Mouse (Mus musculus): ENCODE data around the gene Cry1. TPM values are rescaled to one million over a fixed set of nuclear protein-coding genes. Genes with fewer than 3 reads are reported as not detected.

The Cry1 gene
- polyA plus RNA-seq, 1 experiment = 0.25 TPM

DNA sequence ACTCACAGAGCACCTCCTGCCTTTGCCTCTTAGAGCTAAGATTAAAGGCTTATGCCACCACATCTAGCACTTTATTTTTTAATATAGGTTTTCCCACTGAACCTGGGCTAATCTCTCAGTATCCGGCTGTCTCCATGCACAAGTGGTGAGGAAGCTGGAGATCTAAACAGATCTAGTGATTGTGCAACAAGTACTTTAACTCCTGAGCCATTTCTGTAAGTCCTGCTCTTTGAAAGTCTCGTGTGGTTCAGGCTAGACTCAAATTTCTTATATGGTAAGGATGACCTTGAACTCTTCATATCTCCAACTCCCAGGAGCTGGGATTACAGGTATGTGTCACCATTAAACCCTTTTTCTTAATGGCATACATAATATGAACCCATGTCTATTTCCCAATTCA is 8.2 kb downstream of the Cry1 start:
- H3K9me3 ChIP-seq (ENCODE audit: control insufficient read depth, low read length) = no peaks in the 10 kb centered on the region
- no peak overlapping the region for H3K4me3 ChIP-seq (replicated peaks)
- no peaks in the 10 kb centered on the region for H3K4me1 ChIP-seq (ENCODE audit: control insufficient read depth)
- no peaks in the 10 kb centered on the region for H3K27me3 ChIP-seq (ENCODE audit: control insufficient read depth)
- TF ChIP-seq TAL1 (IDR thresholded peaks at IDR 0.05; ENCODE audit: low read length) = no peak
- TF ChIP-seq GATA1 (IDR thresholded peaks at IDR 0.05; ENCODE audit: low read length) = no peak
- H3K36me3 ChIP-seq (ENCODE audit: control insufficient read depth) = no peaks in the 10 kb centered on the region

DNA sequence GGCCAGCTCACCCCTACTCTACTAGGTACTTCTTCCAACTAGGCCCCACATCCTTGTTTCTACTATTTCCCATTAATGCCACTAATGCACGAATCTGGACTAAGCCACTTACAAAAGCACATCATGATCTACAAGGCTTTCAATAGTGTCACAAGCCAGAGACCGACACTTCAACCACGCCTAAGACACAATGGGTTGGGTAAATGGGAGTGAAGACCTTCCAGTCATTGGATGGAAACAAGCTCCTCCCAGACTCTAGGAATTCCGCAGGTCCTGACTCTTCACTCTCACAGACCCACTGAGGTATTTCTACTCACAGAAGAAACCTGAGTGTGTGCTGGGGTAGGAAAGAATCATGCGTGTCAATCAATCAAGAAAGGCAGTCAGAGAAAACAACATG is 19.6 kb downstream of the Cry1 start:
- Histone ChIP-seq H3K4me1 (ENCODE audit: control insufficient read depth) (no peaks in the 10 kb centered on the region), H3K4me3 (replicated peaks) (no peak overlapping the region), H3K36me3 (ENCODE audit: control insufficient read depth) (no peaks in the 10 kb centered on the region), H3K9me3 (ENCODE audit: control insufficient read depth, low read length) (no peaks in the 10 kb centered on the region), H3K27me3 (ENCODE audit: control insufficient read depth) (no peaks in the 10 kb centered on the region)
- no peak for TF ChIP-seq TAL1 (IDR thresholded peaks at IDR 0.05; ENCODE audit: low read length)
- no peak for TF ChIP-seq GATA1 (IDR thresholded peaks at IDR 0.05; ENCODE audit: low read length)

DNA sequence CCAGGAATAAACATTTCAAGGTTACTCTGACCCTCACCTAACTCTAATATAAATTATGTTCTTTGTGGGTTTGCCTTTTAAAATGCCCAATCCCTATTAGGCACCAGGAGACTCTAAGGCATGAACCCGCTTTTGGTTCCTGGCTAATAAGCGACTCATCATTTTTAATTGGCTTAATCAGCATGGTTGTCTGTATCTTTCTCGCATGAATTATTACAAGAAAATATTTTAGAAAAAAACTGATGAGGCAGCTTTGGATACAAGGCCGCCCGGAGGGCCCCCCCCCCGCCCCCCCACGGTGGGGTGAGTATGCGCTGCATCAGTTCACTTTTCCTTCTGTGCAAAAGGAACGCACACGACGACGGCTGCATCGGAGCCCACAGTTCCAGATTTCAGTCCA is 20.1 kb downstream of the Cry1 start:
- H3K9me3 ChIP-seq (ENCODE audit: control insufficient read depth, low read length) = no peaks in the 10 kb centered on the region
- no peaks in the 10 kb centered on the region for H3K27me3 ChIP-seq (ENCODE audit: control insufficient read depth)
- H3K36me3 ChIP-seq (ENCODE audit: control insufficient read depth) = no peaks in the 10 kb centered on the region
- H3K4me1 ChIP-seq (ENCODE audit: control insufficient read depth) = no peaks in the 10 kb centered on the region
- H3K4me3 ChIP-seq (replicated peaks) = no peak overlapping the region
- no peak for TF ChIP-seq GATA1 (IDR thresholded peaks at IDR 0.05; ENCODE audit: low read length)
- no peak for TF ChIP-seq TAL1 (IDR thresholded peaks at IDR 0.05; ENCODE audit: low read length)

DNA sequence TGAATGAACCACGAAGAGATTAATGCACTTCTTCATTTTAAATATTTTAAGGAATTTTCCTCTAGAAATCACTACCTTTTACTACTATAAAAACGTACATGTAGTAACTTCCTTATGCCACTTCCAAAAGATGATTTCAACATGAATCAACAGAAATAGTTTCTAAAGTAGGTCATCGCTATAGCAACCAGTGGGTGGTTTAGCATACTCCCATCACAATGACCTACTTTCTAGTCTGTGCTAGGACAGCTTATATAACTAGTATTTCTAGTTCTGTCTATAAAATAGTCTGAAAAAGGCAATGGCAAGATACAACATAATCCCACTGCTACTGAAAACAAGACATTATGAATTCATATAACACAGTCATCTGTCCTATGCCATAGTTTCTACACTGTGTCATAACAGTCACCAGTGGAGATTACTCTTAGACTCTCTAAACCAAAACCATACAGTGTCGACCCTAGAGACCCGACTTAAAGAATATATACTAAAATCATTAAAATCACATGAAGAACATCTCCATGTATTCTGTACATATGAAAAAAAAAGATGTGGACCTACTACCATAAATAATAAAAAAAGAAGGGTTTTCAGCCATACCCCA is 23.0 kb downstream of the Cry1 start:
- Histone ChIP-seq H3K36me3 (ENCODE audit: control insufficient read depth) (no peaks in the 10 kb centered on the region), H3K4me3 (replicated peaks) (no peak overlapping the region), H3K27me3 (ENCODE audit: control insufficient read depth) (no peaks in the 10 kb centered on the region), H3K4me1 (ENCODE audit: control insufficient read depth) (no peaks in the 10 kb centered on the region), H3K9me3 (ENCODE audit: control insufficient read depth, low read length) (no peaks in the 10 kb centered on the region)
- no peak for TF ChIP-seq TAL1 (IDR thresholded peaks at IDR 0.05; ENCODE audit: low read length)
- no peak for TF ChIP-seq GATA1 (IDR thresholded peaks at IDR 0.05; ENCODE audit: low read length)

DNA sequence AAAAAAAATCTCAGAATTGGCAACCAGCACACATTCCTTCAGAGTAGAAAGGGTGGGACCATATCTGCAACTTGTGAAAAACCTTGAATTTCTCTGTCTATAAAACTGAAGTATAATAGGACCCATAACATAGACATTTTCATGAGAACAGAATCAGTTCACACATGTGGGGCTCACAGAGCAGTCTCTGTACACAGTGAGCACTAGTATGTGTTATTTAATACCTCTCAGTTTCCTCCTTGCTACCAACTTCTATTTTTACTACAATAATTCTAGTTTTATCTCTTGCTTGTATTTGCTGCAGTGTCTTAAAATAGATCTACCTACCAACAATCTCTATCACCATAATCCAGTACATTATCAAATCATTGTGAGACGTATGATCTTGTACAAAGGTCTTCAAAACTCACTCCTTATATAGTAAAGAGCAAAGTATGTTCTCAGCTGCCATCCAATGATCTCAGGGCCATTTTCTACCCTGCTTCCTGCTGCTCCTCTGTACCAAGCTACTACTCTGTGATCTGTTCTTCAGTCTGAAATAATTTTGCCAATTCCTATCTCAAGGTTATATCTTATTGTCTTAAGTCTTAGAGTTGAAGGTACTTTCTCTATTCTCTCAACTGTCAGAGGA is 24.8 kb downstream of the Cry1 start:
- Histone ChIP-seq H3K9me3 (ENCODE audit: control insufficient read depth, low read length) (no peaks in the 10 kb centered on the region), H3K4me3 (replicated peaks) (no peak overlapping the region), H3K4me1 (ENCODE audit: control insufficient read depth) (no peaks in the 10 kb centered on the region), H3K36me3 (ENCODE audit: control insufficient read depth) (no peaks in the 10 kb centered on the region), H3K27me3 (ENCODE audit: control insufficient read depth) (no peaks in the 10 kb centered on the region)
- TF ChIP-seq GATA1 (IDR thresholded peaks at IDR 0.05; ENCODE audit: low read length) (no peak), TAL1 (IDR thresholded peaks at IDR 0.05; ENCODE audit: low read length) (no peak)

DNA sequence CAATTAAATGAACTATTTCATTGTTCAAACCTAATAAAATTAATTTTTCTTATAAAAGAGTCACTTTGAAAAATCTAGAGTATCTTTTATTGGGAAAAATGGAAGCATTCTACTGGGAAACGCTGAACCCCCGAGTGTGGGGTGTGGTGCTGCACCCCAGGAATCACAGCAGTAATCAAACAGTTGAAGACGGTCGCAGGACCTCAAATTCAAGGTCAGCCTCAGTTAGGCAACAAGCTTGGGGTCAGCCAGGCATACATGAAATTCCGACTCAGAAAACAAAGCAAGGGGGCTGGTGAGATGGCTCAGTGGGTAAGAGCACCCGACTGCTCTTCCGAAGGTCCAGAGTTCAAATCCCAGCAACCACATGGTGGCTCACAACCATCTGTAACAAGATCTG is 27.4 kb downstream of the Cry1 start:
- no peak for TF ChIP-seq TAL1 (IDR thresholded peaks at IDR 0.05; ENCODE audit: low read length)
- no peak for TF ChIP-seq GATA1 (IDR thresholded peaks at IDR 0.05; ENCODE audit: low read length)
- Histone ChIP-seq H3K4me1 (ENCODE audit: control insufficient read depth) (no peaks in the 10 kb centered on the region), H3K27me3 (ENCODE audit: control insufficient read depth) (no peaks in the 10 kb centered on the region), H3K9me3 (ENCODE audit: control insufficient read depth, low read length) (no peaks in the 10 kb centered on the region), H3K36me3 (ENCODE audit: control insufficient read depth) (no peaks in the 10 kb centered on the region), H3K4me3 (replicated peaks) (no peak overlapping the region)

DNA sequence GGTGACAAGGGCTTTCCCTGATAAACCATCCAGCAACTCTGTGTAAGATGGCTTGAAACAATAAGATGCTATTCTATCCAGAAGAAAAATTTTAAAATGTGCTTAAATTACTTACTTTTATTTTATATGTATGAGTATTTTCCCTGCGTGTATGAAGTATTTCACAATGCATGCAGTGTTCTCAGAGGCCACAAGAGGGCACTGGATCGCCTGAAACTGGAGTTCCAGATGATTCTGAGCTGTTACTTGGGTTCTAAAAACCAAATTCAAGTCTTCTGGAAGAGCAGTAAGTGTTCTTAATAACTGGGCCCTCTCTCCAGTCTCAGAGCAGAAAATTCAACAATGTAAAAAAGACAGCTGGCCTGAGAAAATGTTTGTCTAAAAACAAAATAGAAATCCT is 30.7 kb downstream of the Cry1 start:
- Histone ChIP-seq H3K27me3 (ENCODE audit: control insufficient read depth) (no peaks in the 10 kb centered on the region), H3K4me3 (replicated peaks) (no peak overlapping the region)
- TF ChIP-seq TAL1 (IDR thresholded peaks at IDR 0.05; ENCODE audit: low read length) (no peak), GATA1 (IDR thresholded peaks at IDR 0.05; ENCODE audit: low read length) (no peak)

DNA sequence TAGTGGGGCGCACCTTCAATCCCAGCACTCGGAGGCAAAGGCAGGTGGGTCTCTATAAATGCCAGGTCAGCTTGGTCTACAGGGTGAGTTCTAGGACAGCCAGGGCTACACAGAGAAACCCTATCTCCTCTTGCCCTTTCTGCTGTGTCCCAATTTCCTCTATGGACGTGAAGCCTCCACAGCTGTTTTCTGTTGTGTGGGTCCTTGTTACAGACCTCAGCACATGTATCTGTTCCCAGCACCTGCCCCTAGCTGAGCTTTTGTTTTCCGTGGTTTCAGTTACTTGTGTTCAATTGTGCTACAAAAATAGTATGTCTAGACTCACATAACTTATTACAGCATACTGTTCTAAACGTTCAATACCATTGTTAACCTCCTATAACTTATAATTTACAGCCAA is 35.6 kb downstream of the Cry1 start:
- H3K9me3 ChIP-seq (ENCODE audit: control insufficient read depth, low read length) = no peaks in the 10 kb centered on the region
- no peaks in the 10 kb centered on the region for H3K4me1 ChIP-seq (ENCODE audit: control insufficient read depth)
- H3K4me3 ChIP-seq (replicated peaks) = no peak overlapping the region
- no peaks in the 10 kb centered on the region for H3K27me3 ChIP-seq (ENCODE audit: control insufficient read depth)
- TF ChIP-seq GATA1 (IDR thresholded peaks at IDR 0.05; ENCODE audit: low read length) (no peak), TAL1 (IDR thresholded peaks at IDR 0.05; ENCODE audit: low read length) (no peak)
- H3K36me3 ChIP-seq (ENCODE audit: control insufficient read depth) = peaks cover 5% of the 10 kb centered on the region

More for the DNA sequence above, 30.7 kb downstream of the Cry1 start:
- Histone ChIP-seq H3K9me3 (ENCODE audit: control insufficient read depth, low read length) (no peaks in the 10 kb centered on the region), H3K36me3 (ENCODE audit: control insufficient read depth) (no peaks in the 10 kb centered on the region; the same call in 1 of the 2 replicates), H3K4me1 (ENCODE audit: control insufficient read depth) (no peaks in the 10 kb centered on the region)

DNA sequence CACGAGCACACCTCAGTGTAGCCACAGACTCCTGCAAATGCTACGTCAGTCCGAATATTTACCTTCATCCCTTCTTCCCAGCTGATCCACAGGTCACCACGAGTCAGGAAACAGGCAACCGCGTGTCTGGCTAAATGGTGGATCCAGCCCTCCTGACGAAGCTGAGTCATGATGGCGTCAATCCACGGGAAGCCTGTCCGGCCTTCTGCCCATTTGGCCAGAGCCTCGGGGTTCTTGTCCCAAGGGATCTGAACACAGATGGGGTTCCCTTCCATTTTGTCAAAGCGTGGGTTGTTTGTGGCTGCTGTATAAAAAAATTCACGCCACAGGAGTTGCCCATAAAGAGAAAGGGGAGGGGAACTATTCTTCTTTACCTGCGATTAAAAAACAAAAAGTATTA is 38.6 kb downstream of the Cry1 start:
- Histone ChIP-seq H3K9me3 (ENCODE audit: control insufficient read depth, low read length) (no peaks in the 10 kb centered on the region), H3K27me3 (ENCODE audit: control insufficient read depth) (no peaks in the 10 kb centered on the region), H3K4me3 (replicated peaks) (no peak overlapping the region), H3K36me3 (ENCODE audit: control insufficient read depth) (peaks cover 5% of the 10 kb centered on the region), H3K4me1 (ENCODE audit: control insufficient read depth) (no peaks in the 10 kb centered on the region)
- TF ChIP-seq GATA1 (IDR thresholded peaks at IDR 0.05; ENCODE audit: low read length) = no peak
- no peak for TF ChIP-seq TAL1 (IDR thresholded peaks at IDR 0.05; ENCODE audit: low read length)

All from erythroblast, embryonic 14.5 days (primary cell).